12 mouse cellular contexts compared by ENCODE assay signal in genomic region chr12:79628121-79628774, GRCm38 (mm10).
DNase-seq lines count a peak whose midpoint lies in the region; ATAC-seq and TF ChIP-seq lines count a peak whose summit lies in the region.
"Had no signal": no experiment of that assay in that cellular context is flagged by ENCODE, and none has a peak within 500 bp of the region (broad histone marks: within the 10 kb centered on the region; RNA-seq: fewer than 3 reads in every experiment).

No protein-coding gene starts in this region.

- peaks cover 5% of the 10 kb centered on the region for H3K4me1 ChIP-seq in kidney, embryonic 14.5 days (ENCODE audit: control insufficient read depth, insufficient read depth, low read length)
- H3K4me1 ChIP-seq in thymus, adult 2 months (replicated peaks; ENCODE audit: control insufficient read depth, insufficient read depth, low read length) = peaks cover 22% of the 10 kb centered on the region
- peaks cover 4% of the 10 kb centered on the region for H3K4me1 ChIP-seq in intestine, embryonic 15.5 days (replicated peaks)
- 0 out of 2 replicates have a peak, but pooled peaks cover 2% of the 10 kb centered on the region for H3K4me1 ChIP-seq in stomach, postnatal 0 days (replicated peaks; ENCODE audit: control insufficient read depth, insufficient read depth)

- H3K9me3 ChIP-seq in kidney, embryonic 14.5 days (ENCODE audit: control insufficient read depth, low read length) = no peaks in the 10 kb centered on the region
- H3K9me3 ChIP-seq in intestine, embryonic 15.5 days = no peaks in the 10 kb centered on the region
- H3K9me3 ChIP-seq in stomach, postnatal 0 days (ENCODE audit: control insufficient read depth, low read length) = no peaks in the 10 kb centered on the region
- H3K9me3 ChIP-seq: hindbrain, embryonic 12.5 days; liver, embryonic 13.5 days had no signal

- peak overlapping the region; percentile 63; the same call in 1 of the 2 replicates for H3K27ac ChIP-seq in kidney, embryonic 14.5 days (ENCODE audit: low read depth, low read length)
- H3K27ac ChIP-seq in thymus, adult 2 months (ENCODE audit: control insufficient read depth, insufficient read depth, low read length) = peak overlapping the region; percentile 18; the same call in 1 of the 2 replicates
- 0 out of 2 replicates have a peak overlapping the region, but pooled peaks have one; percentile 8 for H3K27ac ChIP-seq in intestine, embryonic 15.5 days
- H3K27ac ChIP-seq in stomach, postnatal 0 days (replicated peaks) = 0 out of 2 replicates have a peak overlapping the region, but pooled peaks have one; percentile 24

- H3K4me3 ChIP-seq in kidney, embryonic 14.5 days (ENCODE audit: low read length) = no peak overlapping the region
- H3K4me3 ChIP-seq in thymus, adult 2 months (ENCODE audit: control insufficient read depth, insufficient read depth, low read length) = no peak overlapping the region
- no peak overlapping the region for H3K4me3 ChIP-seq in intestine, embryonic 15.5 days (replicated peaks)
- H3K4me3 ChIP-seq in stomach, postnatal 0 days (ENCODE audit: low read depth, low read length) = no peak overlapping the region
- H3K4me3 ChIP-seq: hindbrain, embryonic 12.5 days; liver, embryonic 13.5 days had no signal

- H3K9ac ChIP-seq in kidney, embryonic 14.5 days (ENCODE audit: low read depth, low read length) = no peak overlapping the region
- H3K9ac ChIP-seq in intestine, embryonic 15.5 days = no peak overlapping the region
- no peak overlapping the region for H3K9ac ChIP-seq in stomach, postnatal 0 days (ENCODE audit: low read length)
- H3K9ac ChIP-seq: forebrain, postnatal 0 days; hindbrain, embryonic 12.5 days; liver, embryonic 13.5 days had no signal

- no peaks in the 10 kb centered on the region for H3K27me3 ChIP-seq in kidney, embryonic 14.5 days (ENCODE audit: control insufficient read depth, insufficient read depth, low read length)
- no peaks in the 10 kb centered on the region for H3K27me3 ChIP-seq in thymus, adult 2 months (ENCODE audit: control insufficient read depth, insufficient read depth, low read length)
- H3K27me3 ChIP-seq in intestine, embryonic 15.5 days (replicated peaks) = no peaks in the 10 kb centered on the region
- no peaks in the 10 kb centered on the region for H3K27me3 ChIP-seq in stomach, postnatal 0 days (ENCODE audit: control insufficient read depth, insufficient read depth, low read length)
- H3K27me3 ChIP-seq: hindbrain, embryonic 12.5 days; liver, embryonic 13.5 days had no signal

- H3K36me3 ChIP-seq in kidney, embryonic 14.5 days (ENCODE audit: control insufficient read depth, insufficient read depth, low read length) = no peaks in the 10 kb centered on the region
- no peaks in the 10 kb centered on the region for H3K36me3 ChIP-seq in thymus, adult 2 months (ENCODE audit: control insufficient read depth, insufficient read depth, low read length)
- no peaks in the 10 kb centered on the region for H3K36me3 ChIP-seq in intestine, embryonic 15.5 days
- no peaks in the 10 kb centered on the region for H3K36me3 ChIP-seq in stomach, postnatal 0 days (ENCODE audit: control insufficient read depth, insufficient read depth, low read length)
- H3K36me3 ChIP-seq: hindbrain, embryonic 12.5 days; liver, embryonic 13.5 days had no signal

- no peak overlapping the region for H3K4me2 ChIP-seq in kidney, embryonic 14.5 days (replicated peaks; ENCODE audit: low read depth, low read length)
- H3K4me2 ChIP-seq in intestine, embryonic 15.5 days (replicated peaks) = no peak overlapping the region
- H3K4me2 ChIP-seq in stomach, postnatal 0 days (replicated peaks; ENCODE audit: low read depth) = no peak overlapping the region
- H3K4me2 ChIP-seq: hindbrain, embryonic 12.5 days; liver, embryonic 13.5 days had no signal

- no peak for TF ChIP-seq EP300 in stomach, postnatal 0 days (optimal IDR thresholded peaks at IDR 0.05)

- no peak for DNase-seq in kidney, adult 11 months
- DNase-seq in thymus, adult 2 months = no peak
- no peak for DNase-seq in thymus, postnatal 4 days
- no peak for DNase-seq in stomach, postnatal 0 days (ENCODE audit: low spot score)
- no peak for DNase-seq in adrenal gland, postnatal 14 days
- no peak for DNase-seq in adipocyte (ENCODE audit: low spot score)
- DNase-seq: forebrain, postnatal 0 days; heart, adult 18-20 months; liver, embryonic 13.5 days had no signal

- WGBS in kidney, embryonic 14.5 days = 63% methylated on average over 5 of the region's 5 CpGs
- WGBS in thymus, adult 2 months = 69% methylated on average over 5 of the region's 5 CpGs
- WGBS in intestine, embryonic 15.5 days = 65% methylated on average over 5 of the region's 5 CpGs
- 65% methylated on average over 5 of the region's 5 CpGs for WGBS in stomach, postnatal 0 days

- TF ChIP-seq POLR2A in thymus, adult 2 months (IDR thresholded peaks at IDR 0.05; ENCODE audit: control insufficient read depth, extremely low read depth, insufficient read depth, low read length, poor library complexity) = no peak

- no peak for TF ChIP-seq CTCF in thymus, adult 2 months (IDR thresholded peaks at IDR 0.05; ENCODE audit: borderline replicate concordance, control insufficient read depth, extremely low read depth, insufficient read depth, low read length, poor library complexity)
- TF ChIP-seq CTCF in stomach, postnatal 0 days (IDR thresholded peaks at IDR 0.05; ENCODE audit: low read depth) = no peak

- ATAC-seq in kidney, embryonic 14.5 days (ENCODE audit: low FRiP score, low TSS enrichment) = no peak
- ATAC-seq in intestine, embryonic 15.5 days = no peak
- no peak for ATAC-seq in stomach, postnatal 0 days (ENCODE audit: low FRiP score, low TSS enrichment)
- ATAC-seq: forebrain, postnatal 0 days had no signal

Comparison
In these comparisons a context has a peak if more than half of its experiments do, and no peak if none do; other contexts are left out.
1. H3K27ac ChIP-seq: peak in every context shown above with its lines; median percentile 63 in kidney, embryonic 14.5 days; 24 in stomach, postnatal 0 days; 18 in thymus, adult 2 months; 8 in intestine, embryonic 15.5 days.